Mouse (Mus musculus): ENCODE results near the gene Junb.

- TF ChIP-seq POLR2A (IDR thresholded peaks at IDR 0.05; ENCODE audit: extremely low read depth, insufficient read depth, low read length) (0 out of 2 replicates have a peak, but pooled peaks have one; percentile 12), CTCF (IDR thresholded peaks at IDR 0.05; ENCODE audit: low read depth, low read length) (no peak)
Measured at GRCm38 (mm10) chr8:84976763-84977434, 1.6 kb downstream of the Junb start.

All from liver, adult 2 months (tissue).